Mouse (Mus musculus) frontal cortex, postnatal 36 days (tissue): ENCODE data around the gene Ppp2r2c.

Source experiments
- DNase-seq, 2 experiments: peaks; one replicate each; pipeline ENCODE4 v3.0.0; 2022; ENCODE audit warnings: low spot score in 2 of 2

Gene Ppp2r2c

DNA sequence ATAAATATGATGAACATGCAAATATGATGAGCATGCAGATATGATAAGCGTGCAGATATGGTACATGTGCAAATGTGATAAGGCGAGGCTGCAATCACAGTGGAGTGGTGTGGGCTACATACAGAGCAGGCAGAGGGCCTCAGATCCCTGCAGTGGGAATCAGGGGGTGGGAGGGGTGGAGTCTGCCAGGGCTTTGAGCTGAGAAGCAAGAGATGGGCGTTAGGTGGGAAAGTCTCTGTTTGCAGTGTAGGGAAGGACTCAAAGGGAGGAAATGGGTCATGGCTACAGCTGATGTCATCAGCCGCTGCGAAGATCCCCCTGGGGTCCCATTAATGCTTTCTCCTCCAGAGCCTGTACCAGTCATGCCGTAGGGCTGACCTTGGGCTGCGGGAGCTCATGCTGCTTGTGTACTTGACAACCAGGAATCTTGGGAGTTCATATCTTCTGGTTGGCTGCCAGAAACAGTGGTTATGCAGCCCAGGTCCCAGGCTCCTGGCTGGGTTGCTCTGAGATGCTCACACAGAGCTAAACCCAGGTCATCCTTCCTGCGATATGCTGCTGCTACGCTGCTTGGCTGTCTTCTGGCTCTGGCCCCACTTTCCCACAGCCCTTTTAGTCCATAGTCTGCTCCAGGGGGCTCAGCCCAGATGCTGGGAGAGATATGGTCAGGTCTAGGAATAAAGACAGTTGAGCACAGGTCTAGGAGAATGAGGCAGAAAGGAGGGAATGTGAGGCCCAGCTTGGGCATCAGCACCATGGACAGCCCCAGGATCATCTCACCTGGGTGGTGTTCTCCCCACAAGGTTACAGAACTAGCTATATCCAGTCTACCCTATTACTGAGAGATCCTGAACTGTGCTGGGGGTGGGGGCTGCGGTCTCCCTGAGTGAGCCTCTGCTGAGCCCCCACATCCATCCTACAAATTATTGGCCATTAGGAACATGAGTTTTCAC, 27.6 kb downstream of the Ppp2r2c start:
- DNase-seq, result no peak

DNA sequence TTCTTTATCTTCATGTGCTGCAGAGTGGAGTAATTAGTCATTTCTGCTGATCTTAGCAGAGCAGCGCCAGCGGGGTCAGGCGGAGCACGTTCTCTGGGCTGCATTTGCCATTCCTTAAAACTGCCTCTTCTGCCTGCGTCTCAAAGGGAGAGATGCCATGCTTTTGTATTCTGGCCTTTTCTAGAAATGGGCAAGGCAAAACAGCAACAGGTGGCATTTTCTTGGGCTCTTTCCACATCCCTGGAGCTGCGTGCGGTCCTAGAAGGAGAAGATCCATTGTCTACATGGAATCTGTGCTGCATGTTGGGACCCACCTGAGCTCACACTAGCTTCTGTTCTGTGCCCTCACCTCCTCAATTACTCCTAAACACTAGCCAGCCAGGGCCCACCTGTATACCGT, 29.7 kb downstream of the Ppp2r2c start:
- no peak for DNase-seq

DNA sequence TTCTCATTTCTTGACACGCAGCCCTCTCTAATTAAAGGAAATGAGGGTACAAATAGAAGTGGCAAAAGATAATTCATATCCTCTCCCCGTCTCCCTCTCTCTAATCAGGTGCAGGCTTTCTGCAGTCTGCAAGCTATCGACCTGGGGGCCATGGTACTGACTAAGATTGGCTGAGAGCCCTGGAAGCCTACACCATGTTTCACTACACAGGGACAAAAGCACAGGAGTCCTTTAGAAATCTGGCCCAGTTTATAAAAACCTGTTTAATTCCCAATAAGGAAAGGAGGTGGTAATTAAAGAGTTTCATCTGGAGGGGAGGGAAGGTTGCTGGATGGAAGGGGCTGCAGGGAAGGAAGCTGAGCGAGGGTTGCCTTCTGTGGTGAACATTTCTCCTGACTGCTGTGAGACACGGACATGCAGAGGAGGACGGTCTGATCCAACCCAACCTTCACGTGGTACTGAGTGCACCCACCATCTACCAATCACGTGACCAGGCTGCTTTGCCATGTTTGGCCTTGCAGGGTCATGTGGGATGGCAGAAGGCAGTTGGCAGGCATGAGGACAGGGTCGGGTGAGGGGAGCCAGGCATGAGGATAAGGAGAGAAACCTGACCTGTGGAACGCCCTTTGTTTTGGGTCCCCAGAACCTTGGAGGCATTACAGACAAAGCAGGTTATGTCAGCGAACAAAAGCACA, 30.2 kb downstream of the Ppp2r2c start:
- DNase-seq, result no peak

DNA sequence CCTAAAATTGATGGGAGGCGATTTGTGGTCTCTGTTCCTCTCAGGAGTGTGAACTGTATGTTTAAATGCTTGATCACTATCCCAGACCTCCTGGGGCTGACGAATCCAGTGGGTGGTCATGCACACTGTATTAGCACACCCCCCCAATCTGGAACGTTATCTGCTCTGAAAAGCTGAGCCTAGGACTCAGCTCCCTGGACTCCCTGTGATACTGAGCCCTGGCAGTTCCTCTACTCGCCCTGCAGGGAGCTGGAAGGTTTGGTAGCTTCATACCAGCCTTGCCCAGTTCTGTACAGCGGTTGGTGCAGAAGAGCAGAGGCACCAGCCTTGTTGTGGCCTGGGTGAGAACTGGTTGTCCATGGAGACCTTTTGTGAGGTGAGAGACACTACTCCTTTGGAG, 31.1 kb downstream of the Ppp2r2c start:
- DNase-seq, result no peak

DNA sequence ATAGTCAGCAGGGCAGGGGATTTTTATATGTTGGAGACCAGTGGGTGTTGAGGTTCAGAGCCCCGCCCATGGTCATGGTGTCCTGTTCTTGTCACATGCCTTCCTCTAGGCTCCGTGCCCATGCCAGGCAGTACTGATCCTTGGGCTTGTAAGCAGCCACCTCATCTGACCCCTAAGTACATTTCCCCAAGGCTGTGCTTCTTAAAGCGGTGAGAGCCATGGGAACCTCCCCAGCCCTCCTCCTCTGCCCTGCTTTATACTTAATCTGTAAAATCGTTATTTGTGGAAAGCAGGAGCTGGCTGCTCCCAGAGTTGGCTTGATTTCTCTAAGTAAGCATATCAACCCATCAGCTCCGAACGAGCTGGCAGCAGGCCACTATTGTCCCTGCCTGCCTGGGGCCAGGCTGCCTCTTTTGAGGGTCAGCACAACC, 31.9 kb downstream of the Ppp2r2c start:
- no peak for DNase-seq

DNA sequence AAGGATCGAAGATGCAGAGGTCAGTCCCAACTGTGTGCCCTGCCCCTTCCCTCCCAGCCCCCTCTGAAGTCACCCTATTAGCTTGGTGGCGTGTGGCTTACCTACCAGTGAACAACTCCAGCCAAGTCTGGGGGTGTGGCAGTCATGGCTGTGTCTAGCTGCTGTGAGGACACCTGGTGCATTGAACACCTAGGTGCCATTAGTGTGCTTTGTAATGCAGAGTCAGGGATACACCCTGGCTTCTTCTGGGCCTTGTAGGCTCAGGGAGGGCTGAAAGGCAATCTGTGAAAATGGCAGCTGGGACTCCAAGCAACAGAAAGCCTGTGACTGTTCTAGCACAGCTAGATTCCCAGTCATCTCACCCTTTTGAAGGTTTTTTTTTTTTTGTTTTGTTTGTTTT, 34.5 kb downstream of the Ppp2r2c start:
- DNase-seq, result no peak

DNA sequence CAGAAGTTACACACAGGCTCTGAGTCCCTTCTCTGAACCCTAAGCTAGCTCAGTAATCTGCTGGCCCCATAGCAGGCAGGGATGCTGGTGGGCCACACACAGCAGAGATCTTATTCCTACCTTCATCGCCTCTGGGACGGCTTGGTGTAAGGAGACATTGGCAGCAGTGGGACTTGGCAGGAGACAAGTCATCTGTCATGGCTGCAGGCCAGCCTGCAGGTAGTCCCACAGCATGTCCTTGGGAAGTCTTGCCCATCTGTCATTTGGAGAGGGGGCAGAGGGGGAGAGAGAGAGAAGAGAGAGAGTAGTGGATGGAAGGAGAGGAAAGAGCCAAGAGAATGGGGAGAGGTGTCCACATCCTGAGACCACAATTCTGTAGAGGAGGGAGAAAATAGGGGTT, 35.8 kb downstream of the Ppp2r2c start:
- no peak for DNase-seq

DNA sequence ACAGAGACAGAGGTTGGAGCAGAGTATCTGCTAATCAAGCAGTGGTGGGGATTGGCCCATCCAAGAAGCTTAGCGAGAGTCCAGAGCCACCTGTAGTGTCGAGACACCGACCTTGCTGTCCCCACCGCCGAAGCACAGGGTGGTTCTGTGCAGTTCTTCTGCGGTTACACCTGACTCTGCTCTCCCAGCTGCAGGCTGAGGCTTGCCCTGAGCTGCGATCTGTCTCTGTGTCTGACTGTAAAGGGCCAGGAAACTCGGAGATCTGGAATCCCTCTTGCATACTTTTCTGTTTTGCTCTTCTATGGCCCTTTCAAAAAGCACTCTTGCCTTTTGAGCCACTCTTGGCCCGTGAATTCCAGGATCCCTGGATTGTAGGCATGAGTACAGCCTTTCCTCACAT, 36.4 kb downstream of the Ppp2r2c start:
- no peak for DNase-seq

DNA sequence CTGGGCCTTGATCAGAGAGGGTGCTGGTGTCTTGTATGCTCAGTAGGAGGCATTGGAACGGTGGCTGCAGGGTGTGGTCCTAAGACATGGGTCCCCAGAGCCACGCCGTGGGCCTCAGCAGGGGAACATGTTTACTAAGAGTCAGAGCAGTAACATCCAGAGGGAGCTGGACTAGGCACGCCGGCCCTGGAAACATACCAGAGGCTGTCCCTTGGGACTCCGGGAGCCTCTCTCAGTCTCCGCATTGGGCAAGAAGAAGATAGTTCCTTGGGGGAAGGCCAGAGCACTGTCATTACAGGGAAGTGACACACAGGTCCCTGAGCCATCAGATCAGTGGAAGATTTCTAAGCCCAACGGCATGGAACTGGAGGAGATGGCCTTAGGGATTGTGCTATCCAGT, 36.9 kb downstream of the Ppp2r2c start:
- no peak for DNase-seq

DNA sequence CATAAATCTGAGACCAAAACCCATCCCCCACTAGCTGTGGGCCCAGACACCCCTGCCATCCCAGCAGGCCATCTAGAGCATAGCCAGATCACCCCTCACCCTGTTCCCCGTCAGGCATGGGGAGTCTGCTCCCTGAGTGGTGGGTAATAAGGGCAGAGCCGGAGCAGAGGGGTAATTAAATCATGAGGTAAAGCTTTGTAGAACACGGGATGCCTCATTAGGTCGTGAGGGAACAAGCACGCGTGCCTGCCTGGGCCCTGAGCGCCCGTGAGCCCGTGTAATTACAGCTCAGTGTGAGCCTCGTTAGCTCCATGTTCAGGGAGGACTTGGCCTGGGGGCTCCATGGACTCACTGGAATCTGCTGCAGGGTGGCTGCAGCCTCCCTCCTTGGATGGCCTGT, 39.4 kb downstream of the Ppp2r2c start:
- no peak for DNase-seq

DNA sequence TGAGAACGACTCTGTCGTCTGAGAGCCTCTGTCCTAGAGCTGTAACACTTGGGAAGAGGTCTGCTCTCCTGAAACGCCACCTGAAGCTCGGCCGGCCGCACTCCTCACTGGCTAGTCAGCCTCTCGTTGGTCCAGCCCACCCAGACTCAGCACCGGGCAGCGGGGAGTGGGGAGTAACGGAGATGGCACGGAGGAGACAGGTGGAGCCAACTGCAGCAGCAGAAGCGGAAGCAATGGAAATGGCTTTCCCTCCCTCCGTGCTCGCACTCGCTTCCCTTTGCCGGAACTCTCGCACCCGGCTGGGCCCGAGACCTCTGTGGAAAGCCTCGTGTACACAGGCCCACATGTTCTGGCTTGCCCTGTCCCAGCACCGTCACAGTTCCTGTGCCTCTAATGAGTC, 41.2 kb downstream of the Ppp2r2c start:
- DNase-seq, result no peak

GRCm38 (mm10) chr5:36910980-36911379, 42.7 kb downstream of the Ppp2r2c start:
- DNase-seq, result no peak

DNA sequence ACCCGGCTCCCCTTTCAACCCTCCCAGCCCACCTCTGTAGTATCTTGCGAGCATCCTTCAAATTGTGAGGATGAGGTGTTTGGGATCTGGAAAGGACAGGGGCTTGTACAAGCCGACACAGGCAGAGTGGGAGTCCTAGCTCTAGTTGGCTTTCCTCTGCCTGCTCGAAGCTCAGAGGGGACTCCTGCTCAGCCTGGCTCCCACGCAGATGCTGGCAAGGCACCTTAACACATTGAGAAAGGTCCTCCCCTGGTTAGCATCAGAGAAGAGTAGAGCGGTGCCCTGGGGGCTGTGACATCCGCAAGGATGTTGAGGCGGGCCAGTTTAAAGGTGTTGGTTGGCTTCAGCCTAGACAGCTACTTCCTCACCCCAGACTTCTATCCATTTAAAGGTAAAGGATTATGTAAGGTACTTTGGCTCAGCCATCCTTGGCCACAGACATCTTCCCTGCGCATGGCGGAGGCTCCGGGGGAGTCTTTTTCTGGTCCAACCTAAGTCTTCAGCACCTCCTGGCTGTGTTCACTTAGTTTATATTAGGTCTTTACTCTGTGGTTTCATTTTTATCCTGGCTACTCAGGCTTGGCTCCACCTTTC, 43.5 kb downstream of the Ppp2r2c start:
- DNase-seq, result no peak

DNA sequence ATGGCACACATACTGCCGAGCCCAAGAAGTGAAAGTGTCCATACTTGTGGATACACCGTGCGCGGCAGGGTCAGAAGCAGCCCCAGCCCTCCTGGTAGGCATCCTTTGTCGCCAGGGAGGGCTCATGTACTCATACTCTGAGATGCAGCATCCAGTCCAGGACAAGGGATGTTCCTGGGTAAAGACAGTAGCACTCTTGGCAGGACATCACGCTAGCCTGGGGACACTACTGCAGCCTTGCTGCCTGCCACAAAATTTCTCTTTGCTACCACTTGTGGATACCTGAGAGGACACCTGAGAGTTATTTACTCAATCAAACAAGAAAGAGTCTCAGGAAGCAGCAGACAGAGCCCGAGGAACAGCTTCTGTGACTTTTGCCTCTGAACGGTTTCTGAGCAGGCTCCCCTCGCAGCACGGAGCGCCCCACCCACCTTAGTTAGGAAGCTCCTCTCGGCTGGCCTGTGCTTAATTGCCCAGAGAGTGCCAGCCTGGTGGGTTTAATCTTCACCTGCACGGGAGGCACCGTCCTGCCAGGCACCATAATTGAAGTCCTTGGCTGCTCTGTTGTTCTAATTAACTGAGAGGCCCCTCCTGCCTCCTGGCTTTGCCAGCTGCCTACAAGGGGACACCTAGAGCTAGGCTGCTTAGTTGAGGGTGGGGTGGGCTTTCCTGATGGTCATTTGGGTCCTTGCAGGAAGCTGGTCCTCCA, 44.4 kb downstream of the Ppp2r2c start:
- no peak for DNase-seq

- no peak for DNase-seq
Measured at GRCm38 (mm10) chr5:36915256-36915655, 46.9 kb downstream of the Ppp2r2c start.

DNA sequence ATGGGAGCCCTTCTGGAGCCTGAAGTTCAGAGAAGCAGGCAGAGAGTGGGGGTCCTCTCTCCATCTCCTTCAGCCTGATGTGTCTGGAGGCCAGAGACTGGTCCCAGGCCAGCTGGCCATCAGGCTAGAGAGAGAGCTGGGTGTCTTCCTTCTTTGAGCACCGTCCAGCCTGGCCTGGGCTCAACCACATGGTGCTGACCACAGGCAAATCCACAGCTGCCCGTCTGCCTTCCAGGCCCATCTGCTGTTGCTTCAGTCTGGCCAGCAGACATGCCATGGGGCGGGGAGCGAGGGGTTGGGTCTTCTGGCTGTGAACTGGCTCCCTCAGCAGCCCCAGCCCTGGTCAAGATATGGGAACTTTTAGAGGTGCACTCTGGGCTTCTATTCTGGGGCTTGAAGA, 48.3 kb downstream of the Ppp2r2c start:
- no peak for DNase-seq

GRCm38 (mm10) chr5:36917245-36917644, 48.9 kb downstream of the Ppp2r2c start:
- no peak for DNase-seq

DNA sequence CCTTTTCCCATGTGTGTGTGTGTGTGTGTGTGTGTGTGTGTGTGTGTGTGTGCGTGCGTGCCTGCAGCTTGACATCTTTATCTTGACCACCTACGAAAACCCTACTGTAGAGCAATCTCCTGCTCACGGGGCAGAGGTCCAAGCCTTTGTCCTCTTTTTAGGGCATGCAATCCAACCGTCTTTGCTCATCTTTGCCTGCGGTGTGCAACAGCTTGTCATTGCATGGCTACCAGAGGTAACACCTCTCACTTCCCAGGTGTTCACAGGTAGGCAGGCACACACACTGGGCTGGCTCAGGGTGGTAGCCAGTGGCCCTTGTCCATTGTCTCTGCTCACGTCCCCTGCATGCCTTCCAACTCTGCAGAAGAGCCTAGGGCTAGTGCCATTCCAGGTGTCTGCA, 49.7 kb downstream of the Ppp2r2c start:
- no peak for DNase-seq

GRCm38 (mm10) chr5:36920072-36920471, 51.8 kb downstream of the Ppp2r2c start:
- DNase-seq, result no peak

GRCm38 (mm10) chr5:36921871-36922270, 53.6 kb downstream of the Ppp2r2c start:
- DNase-seq, result no peak

DNA sequence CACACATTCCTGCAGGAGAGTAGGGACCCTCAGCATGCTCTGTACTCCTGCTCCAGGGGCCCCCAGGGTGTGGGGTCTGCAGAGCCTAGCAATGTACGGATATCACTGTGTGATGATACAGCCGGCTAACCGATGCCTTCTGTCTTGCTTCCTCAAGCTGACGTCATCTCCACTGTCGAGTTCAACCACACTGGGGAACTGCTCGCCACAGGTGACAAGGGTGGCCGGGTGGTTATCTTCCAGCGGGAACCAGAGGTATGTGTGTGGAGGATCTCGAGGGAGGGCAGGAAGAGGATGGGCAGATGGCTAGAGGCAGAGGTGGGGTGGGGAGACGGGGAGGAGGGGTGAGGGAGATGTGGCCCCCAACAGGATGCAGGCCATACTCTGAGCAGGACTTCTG, 54.5 kb downstream of the Ppp2r2c start:
- no peak for DNase-seq
